Mouse (Mus musculus) adrenal gland, postnatal 36 days (tissue): ENCODE results near the gene Gm21900. TPM values are rescaled to one million over a fixed set of nuclear protein-coding genes. Genes with fewer than 3 reads are reported as not detected.
A peak's percentile ranks its signal among the peaks of the same experiment; 100 is the strongest.
"Not testable (repeated sequence)": the region's sequence is repeated elsewhere in the genome, so short reads cannot be mapped to it uniquely, and the experiment has no call there.

Source experiments
- DNase-seq, 2 experiments: peaks; one replicate each; pipeline ENCODE4 v3.0.0; 2021; ENCODE audit warnings: mixed read lengths in 1 of 2
- long read RNA-seq, 2 experiments: library from polyadenylated mRNA; stranded (forward); transcript quantifications; one replicate each; pipeline ENCODE4 v2.0.0; 2021; ENCODE audit warnings: borderline sequencing depth in 2 of 2
- total RNA-seq, 2 experiments: library from RNA; stranded (reverse); gene quantifications; 2 replicates each; pipeline ENCODE4 v1.2.3; 2021

The Gm21900 gene
- total RNA-seq = not detected
- long read RNA-seq, experiment 1 = 0 reads
- long read RNA-seq, experiment 2 = 0 reads

GRCm38 (mm10) chrY:10616061-10616460, at the start of gene Gm21900:
Gene Gm21900 (plus strand): TSS chrY:10616361.
- DNase-seq = not testable (repeated sequence)

- DNase-seq = peak; percentile 5 to 10
These were observed 27.4 kb downstream of the Gm21900 start for GRCm38 (mm10) chrY:10643516-10643915.

Other genes starting within 250 kb of the Gm21900 start
- not detected for gene Gm28510, start 203.6 kb upstream of the Gm21900 start, total RNA-seq
- not detected for gene Gm20737, start 80.3 kb upstream of the Gm21900 start, total RNA-seq
- gene Gm21775, start 62.9 kb upstream of the Gm21900 start, total RNA-seq = not detected
- not detected for gene Gm20777, start 136.1 kb downstream of the Gm21900 start, total RNA-seq